Mouse (Mus musculus): Measurements from ENCODE around the gene Arap1.

- no peak for TF ChIP-seq CTCF (conservative IDR thresholded peaks at IDR 0.05; ENCODE audit: low read length)
- TF ChIP-seq NANOG (IDR thresholded peaks at IDR 0.05; ENCODE audit: borderline replicate concordance, low read length), result no peak
- TF ChIP-seq POU5F1 (IDR thresholded peaks at IDR 0.05; ENCODE audit: borderline replicate concordance, low read length), result no peak
Measured at GRCm38 (mm10) chr7:101313033-101313432, 34.8 kb upstream of the Arap1 start.
